Mouse (Mus musculus) right cerebral cortex, postnatal 25 days (tissue): ENCODE data around the gene Gm10277.

Experiments
- DNase-seq: peaks from one replicate; pipeline ENCODE4 v3.0.0; 2022

Gm10277 gene

DNA sequence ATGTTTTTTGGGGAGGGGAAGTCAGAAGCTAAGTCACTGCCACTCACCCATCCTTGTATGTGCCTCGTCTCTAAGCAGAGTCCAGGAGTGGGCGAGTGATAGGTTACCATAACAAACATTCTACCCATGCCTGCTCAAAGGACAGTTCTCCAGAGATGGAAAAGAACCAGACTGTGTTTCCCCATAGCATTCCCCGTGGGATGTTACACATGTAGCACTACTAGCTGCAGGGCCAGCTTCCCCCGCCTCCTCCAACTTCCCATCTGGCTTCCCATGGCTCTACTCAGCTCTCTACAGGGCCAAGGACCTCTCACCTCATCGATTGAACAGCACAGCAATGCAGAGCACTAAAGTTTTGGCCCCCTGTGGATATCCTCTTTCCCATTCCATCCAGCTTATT is 7.7 kb upstream of the Gm10277 start:
- no peak for DNase-seq

DNA sequence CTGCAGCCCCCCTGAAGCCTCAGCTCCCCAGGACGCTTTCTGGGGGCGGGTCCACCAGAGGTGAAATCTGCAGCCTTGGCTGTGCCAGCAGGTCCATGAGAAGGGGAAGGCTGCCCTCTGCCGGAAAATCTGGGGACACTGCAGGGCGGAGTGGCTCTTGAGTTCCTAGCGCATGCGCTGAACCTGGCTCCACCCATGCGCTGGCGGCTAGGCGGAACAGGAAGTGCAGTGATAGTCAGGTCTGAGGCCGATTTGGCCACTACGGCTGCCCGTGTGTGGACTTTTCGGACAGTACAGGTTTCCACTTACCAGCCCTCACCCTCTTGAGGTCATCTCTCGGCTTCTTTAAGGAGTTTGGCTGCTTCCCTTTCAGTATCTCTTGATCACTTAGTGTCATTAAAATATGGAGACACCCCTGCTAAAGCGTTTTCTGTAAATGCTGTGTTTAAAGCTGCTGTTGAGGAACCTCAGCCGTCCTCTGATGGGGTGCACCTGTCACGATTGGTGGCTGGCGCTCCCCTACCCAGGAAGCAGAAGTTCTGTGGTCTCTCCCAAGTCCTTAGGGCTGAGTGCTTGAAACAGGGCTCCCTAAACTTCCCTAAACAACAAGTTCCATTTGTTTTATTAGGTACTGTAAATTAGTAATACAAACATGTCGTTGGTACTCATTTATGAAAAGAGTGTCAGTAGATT is 5.8 kb upstream of the Gm10277 start:
- peak; percentile 93 for DNase-seq

DNA sequence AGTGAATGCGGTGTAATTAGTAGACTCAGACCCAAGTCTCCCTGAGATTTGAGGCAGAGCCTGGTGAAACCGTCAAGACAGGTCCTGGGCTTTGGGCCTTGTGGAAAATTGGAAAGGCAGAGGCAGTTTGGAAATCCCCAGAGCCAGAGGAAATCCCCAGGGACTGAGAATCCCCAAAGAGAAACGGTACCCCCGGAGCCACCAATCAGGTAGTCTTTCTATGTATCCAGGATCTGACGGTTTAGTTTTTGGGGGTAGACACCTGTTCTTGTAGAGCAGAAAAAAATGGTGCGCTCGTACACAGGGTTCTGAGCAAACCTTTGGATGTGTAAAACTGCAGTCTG is 5.0 kb upstream of the Gm10277 start:
- no peak for DNase-seq

DNA sequence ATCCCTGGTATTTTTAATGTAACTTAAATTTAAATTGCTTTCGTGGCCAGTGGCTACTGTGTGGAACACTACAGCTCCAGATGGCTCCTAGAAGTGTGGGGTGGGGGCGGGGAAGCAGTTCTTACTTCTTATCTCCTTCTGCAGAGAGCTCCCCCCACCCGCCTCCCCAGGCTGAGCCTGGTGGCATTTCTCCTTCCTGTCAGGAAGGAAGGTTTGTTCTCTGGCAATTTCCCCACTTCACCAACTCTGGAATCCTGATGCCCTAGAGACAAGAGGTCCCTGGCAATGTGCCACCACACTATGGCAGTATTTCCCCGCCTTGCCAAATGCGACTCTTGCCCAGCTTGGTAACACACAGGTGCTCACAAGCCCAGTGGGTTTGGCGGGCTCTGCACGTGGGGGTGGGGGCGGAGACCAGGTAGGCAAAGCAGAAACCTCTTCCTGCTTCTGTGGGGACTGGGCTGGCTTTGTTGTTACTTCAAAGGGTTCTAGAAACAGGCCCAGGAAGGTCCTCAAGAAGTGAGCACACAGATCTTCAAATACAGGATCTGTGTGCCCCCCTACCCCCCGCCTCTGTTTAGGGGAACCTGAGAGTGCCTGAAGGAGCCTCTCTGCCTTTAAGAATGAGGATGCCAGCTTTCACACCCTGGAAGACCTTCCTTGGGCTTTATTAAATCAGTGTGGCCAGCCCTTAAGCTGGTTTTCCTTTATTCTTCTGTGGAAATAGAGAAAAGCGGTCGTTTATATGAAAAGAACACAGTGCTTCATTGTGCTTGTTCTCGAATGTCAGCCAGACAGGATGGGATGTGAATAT is 4.4 kb upstream of the Gm10277 start:
- no peak for DNase-seq

DNA sequence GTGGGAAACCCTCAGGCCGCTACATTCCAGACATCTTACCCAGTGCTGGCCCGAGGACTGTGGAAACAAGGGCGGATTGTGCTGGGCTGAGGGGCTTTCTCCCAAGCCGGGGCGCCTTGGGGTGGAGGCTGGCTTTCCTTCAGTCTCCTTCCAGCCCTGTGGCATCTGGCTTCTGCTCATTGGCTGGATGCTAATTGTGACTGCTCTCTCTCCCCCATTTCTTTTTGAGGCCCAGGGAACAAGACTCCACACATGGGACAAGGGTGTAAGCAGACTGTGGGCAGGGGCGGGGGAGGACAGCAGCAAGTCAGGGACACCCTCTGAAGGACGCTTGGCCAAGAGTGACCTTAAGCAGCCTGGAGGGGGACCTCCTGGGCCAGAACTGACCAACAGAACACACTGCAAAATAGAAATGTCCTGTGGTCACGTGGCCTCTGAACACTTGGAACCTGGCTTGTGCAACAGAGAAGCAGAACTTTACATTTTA is 3.7 kb upstream of the Gm10277 start:
- DNase-seq = no peak

DNA sequence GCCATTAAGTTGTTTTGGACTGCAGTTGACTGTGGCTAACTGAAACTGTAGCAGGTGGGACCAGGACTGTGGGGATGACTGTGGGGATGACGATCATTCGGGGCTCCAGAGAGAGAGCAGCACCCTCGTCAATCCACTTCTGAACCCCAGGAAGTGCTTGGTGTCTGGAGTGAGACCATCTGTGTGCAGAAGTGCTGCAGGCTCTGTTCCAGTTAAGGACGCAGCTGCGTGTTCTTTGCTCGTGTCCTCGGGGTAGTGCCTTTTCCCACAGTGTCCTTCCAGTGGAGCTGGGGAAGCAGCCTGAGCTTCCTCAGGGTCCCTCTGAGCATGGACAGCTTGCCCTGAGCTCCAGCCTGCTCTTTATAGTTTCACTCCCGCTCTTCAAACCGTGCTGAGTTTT is 2.7 kb upstream of the Gm10277 start:
- no peak for DNase-seq

DNA sequence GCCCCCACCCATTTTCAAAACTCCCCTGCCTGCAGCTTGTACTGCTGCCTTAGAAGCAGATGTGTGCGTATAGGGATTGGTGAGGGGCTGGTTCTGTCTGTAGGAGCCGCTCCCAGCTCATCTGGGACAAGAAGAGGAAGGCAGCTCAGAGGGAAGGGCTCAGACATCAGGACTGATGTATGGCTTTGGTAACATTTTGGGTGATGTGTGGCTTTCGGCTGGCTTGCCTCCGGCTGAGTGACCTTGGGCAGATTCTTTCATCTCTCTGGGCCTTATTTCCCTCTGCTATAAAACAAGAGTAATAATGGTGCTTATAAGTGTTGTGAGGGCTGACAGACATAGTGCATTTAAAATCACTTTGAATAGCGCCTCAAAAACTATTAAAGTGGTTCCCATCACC is 2.0 kb upstream of the Gm10277 start:
- no peak for DNase-seq

DNA sequence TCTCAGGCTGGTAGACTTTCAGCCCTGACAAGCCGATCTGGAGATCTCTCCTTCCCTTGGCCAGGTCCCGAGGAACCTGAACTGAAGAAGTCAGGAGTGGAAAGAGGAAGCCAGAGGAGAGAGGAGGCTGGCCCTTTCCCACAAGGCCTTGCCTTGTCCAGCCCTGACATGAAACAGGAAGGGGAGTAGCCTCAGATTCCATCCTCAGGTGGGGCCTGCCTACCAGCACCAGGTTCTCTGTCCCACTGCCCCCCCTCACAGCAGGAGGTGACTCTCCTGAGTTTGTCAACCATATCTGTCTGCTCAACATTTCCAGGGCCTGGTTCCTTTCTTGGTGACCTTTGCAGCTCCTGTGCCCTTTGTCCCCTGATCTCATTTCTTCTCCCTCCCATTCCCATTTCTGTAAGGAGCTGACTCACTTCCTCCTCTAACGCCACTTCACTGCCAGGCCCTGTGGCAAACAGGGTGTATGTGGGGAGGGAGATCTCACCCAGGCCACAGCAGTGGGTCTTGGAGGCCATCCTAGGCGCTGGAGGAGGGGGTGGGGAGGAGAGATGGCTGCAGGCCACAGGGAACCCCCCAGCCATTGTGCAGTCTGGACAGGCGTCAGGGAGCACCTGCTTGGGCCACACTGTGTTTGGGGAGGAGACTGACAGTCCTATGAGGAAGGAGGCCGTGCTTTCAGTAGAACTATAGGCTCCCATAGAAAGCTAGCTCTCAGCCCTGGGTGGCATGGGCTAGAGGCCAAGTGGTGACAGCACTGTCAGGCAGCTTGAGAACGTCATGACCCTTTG is 1.6 kb downstream of the Gm10277 start:
- DNase-seq = no peak

DNA sequence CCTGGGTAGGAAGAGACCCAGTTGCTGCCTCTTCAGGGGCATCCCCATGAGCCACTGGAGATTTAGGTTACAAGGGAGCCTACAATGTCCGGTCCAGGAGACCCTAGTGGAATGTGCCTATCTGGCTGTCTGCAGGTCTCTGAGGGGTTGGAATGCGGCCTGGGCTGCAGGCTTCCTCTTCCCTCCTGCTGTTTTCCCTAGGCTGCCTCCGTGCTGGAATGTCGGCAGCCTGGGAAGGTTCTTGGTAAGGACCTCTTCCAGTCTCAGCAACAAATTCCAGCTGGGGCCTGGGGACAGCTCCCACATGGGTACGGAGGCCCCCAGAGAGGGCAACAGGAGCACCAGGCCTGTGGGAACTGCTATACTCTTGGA is 2.2 kb downstream of the Gm10277 start:
- DNase-seq = no peak

DNA sequence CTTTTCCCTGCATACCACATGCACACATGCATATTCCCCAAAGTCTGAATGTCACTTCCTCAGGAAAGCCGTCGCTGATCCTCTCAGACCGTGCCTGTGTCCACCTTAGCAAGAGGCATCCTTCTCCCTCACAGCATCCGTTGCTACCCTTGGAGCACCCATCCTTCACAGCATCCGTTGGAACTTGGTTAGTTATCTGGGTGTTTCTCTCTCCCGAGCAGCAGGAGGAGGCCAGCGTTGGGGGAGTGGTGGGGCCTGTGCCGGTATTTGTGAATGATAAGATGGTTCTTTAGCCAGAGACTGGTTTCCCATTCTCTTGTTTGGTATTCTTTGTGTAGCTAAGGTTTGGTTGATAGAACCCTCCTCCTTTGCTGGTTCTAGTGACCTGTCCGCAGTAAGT is 2.7 kb downstream of the Gm10277 start:
- no peak for DNase-seq

DNA sequence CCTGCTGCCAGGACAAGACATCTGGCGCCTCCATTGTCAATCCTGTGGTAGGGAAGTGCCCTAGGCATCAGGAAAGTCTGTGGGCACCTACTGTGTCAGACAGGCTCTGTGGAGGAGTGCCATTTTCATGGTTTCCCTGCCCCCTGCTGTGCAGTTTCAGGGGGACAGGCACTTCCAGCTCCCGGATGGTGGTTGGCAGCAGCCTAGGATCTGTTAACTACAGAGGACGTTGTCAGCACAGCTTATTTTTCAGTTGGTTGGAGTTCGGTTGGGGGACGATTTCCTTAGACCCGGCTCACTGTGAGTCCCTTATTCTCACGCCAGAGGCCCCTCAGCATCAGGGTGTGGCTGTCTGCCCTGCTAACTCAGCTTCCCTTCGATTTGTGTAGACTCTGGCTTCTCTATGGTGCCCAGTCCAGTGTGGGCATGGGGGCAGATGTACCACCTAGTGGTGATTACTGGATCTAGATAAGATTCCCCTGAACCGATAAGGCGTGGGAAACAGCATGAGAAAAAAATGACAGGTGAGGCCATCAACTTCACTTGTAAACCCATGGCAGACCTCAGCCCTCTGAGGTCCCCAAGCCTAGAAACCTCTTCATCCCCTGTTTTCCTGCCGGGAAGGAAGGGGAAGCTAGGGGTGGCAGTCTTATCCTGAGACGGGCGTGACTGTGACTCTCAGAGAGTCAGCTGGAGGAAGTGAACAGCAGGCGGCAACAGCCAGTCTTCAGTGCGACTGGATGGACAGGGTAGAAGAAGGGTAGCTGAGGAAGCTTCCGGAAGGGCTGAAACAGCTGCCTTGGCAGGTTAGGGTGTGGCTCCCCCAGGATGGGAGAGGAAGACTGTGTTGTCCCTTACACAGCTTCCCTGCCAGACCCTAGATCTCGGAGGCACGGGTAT is 3.5 kb downstream of the Gm10277 start:
- no peak for DNase-seq

DNA sequence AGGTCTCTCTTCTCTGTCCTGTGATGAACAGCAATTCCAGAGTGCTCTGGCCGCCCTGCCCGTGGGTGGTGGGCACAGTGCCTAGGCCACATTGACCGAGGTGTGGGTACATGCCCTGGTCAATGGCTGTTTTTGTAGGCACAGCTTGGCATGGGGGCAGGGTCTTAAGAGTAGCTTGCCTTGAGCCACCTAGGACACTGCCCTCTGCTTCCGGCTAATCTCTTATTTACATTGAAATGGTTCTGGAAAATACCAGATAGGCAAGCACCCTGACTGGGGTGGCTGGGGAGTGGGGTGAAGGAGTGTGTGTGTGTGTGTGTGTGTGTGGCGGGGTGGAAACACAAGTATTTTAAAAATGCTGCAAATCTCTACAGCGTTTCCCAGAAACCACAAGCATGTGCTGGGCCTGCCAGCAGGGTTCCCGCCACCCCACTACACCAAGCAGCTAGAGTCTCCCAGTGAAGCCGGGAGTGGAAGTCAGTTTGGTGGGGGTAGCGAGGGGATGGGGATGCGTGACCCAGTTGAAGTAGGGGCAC is 4.3 kb downstream of the Gm10277 start:
- DNase-seq = no peak

DNA sequence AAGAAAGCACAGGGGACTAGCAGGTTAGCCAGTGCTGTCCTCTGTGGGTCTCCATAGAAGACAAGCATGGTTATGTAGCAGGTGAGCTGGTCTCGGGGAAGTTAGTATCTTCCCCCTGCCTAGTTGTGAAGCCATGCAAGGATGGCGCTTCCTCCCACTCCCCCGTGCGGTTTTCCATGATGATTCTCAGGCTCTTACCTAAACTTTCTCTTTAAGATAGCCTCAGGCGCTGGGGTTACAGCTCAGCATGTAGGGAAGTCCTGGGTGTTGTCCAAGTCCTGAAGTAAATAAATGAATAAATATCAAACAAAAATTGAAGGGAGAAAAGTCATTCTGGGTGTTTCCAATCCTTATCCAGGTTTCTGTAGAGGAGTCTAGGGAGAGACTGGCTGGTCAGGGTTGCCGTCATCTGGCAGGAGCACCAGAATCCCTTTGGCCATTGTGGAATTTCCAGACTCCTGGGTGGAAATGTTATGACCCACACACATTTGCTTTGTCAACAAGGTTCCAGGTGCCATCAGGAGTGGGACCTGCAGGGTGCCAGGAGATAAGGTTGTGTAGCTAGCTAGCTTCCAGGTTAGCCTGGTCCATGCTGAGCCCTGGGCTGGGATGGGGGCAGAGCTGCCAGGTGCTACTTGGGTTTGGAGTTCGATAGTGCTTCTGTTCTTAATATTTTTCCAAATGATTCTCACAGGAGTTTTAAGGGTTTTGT is 5.3 kb downstream of the Gm10277 start:
- no peak for DNase-seq

DNA sequence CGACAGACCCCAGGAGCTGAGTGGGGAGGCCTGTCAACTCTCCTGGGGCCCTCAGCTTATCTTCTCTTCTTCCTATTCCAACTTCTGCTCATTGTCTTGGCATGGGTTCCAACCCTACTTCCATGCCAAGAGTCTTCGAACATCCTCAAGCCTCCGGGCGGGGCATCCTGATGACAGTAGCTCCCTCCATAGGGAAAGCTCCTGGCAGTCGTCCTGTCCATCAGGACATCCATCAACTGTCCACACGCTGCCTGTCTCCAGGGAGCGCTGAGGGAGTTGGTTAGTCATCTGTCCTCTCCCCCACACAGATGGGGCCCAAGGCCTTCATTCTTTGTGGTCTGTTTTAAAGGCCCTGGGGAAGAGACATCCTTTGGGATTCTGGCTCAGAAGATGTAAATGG is 6.5 kb downstream of the Gm10277 start:
- no peak for DNase-seq

DNA sequence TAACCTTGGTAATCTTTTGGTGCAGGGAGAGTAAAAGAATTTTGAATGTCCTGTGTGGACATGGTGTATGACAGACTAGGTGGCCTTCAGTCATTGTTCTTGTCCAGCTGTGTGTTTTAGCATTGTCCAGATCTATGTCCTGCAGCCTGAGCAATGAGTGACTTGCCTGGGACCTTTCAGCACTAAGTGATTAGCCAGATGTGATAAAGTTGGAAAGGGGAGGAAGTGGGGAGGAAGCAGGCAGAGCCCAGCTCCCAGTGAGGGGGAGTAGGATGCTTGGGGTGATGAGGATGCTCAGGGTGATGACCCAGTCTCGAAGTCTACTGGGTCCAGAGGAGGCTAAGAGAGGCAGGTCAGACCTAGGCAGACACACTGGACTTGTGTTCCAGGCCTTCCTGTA is 8.3 kb downstream of the Gm10277 start:
- DNase-seq = no peak

DNA sequence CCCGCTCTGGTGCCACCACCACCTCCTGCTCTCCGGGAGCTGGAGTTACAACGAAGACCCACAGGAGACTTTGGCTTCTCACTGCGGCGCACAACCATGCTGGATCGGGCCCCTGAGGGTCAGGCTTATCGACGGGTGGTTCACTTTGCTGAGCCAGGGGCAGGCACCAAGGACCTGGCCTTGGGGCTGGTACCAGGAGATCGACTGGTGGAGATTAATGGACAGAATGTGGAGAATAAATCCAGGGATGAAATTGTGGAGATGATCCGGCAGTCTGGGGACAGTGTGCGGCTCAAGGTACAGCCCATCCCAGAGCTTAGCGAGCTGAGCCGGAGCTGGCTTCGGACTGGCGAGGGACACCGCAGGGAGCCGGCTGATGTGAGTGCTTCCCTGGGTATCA is 9.6 kb downstream of the Gm10277 start:
- DNase-seq = no peak

DNA sequence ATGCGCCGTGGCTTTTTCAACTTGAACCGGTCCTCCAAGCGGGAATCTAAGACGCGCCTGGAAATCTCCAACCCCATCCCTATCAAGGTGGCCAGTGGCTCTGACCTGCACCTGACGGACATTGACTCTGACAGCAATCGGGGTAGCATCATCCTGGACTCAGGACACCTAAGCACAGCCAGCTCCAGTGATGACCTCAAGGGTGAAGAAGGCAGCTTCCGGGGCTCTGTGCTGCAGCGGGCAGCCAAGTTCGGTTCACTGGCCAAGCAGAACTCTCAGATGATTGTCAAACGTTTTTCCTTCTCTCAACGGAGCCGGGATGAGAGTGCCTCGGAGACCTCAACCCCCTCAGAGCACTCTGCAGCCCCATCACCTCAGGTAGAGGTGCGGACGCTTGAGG is 10.1 kb downstream of the Gm10277 start:
- no peak for DNase-seq

DNA sequence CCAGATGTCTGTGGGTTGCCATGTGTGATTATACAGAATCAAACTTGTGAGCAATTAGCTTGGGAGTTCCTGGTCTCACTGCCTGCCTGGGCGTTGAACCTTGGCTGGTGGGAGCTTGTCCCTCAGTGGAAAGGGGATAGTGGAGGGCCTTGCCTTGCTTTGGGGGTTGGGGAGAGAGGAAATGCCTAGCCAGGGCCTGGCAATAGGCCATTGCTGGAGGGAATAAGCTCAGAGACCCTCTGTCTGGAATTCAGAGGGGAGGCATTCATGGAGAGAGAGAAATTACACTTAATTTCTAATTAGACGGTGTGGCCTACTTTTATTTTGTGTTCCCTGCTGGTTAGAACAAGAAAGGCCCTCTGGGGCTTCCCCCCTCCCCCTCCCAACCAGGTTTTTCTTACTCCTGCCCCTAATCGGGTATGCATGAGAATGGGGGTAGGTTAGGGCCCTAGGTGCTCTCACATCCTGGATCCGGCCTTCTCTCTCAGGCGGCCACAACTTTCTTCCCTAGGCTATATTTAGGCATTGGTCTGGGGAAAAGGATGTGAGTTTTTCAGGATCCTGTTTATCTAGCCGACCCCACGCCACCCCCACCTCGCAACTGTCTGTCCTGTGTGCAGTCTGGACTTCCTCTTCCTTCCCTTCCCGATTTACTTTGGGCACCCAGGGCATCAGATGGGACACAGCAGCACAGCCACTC is 11.7 kb downstream of the Gm10277 start:
- DNase-seq = no peak

DNA sequence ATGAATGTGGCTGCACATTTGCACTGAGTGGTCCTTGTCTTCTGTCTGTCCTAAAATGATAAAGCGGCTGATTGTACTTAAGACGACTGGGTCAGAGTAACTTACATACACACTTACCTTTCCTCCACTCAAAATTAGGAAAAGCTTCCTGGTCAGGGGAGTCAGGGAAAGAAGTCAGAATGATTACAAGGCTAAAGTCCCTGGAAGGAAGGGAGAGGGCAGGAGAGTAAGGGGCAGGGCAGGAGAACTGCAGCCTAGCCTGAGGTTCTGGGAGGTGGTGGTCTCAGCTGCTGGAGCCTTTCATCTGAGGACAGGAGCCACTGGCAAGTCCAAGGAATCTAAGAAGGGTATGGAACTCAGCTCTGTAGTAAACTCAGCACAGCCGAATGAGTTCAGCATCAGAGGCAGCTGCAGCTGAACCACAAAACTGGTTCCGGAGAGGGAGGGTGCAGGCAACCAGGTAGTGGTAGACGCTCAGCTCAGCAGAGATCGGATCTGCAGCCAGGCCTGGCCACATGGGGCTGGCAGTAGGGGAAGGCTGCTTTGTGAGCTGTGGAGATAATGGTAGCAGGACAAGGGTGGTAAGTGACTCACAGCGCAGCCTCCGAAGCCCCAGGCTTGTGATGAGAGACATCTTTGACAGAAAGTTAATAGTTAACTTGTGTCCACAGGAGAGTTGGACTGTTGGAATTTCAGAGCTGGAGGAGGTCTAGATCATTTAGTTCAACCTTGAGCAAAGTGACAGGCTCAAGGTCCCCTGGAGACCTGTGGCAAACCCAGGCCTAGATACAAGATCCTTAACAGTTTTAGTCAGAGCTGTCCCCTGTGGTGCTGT is 15.5 kb downstream of the Gm10277 start:
- DNase-seq = no peak

DNA sequence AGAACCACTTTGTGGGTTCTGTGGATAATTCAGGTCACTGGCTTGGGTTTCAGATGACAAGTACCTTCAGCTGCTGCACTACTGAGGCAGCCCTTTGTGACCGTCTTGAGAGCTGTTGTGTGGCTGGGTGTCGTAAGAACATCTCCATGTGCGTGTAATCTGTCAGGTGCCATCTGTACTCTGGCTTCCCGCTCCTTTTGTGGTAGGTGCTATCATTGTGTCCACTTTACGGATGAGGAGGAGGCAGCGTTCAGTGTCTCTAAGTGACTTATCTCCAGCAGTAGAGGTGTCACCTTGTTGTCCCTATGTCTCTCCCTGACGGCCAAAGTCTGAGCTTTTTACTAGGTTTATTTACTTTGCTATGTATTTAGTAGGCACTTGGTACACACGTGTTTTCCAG is 17.2 kb downstream of the Gm10277 start:
- DNase-seq = no peak
